Mouse (Mus musculus) liver, adult 2 months (tissue): ENCODE measurements at regions not wholly inside any gene's neighbourhood (a gene's known extent, or its start where the extent isn't known, plus 50 kb on each side); places are given as distances from the start of the nearest gene placed in this dataset.

Source experiments
- DNase-seq: peaks from one replicate; pipeline ENCODE4 v3.0.0-alpha.2; 2011; ENCODE audit warnings: low read depth, low spot score; ENCODE audit errors: extremely low read depth
- H3K27ac ChIP-seq: fragments of 200-500 bp; replicated peaks from 2 replicates; pipeline ENCODE4 v1.5.1; 2012; ENCODE audit warnings: low read depth, mild to moderate bottlenecking, control low read depth, inconsistent platforms, low read length; ENCODE audit not compliant: insufficient read depth
- H3K27me3 ChIP-seq: fragments of 200-500 bp; 2 replicates; pipeline ENCODE4 v1.6.1; 2012; ENCODE audit warnings: mild to moderate bottlenecking, moderate library complexity, low read length, inconsistent platforms; ENCODE audit not compliant: control insufficient read depth, insufficient read depth
- H3K36me3 ChIP-seq: fragments of 200-500 bp; 2 replicates; pipeline ENCODE4 v1.6.1; 2012; ENCODE audit warnings: low read length, inconsistent platforms; ENCODE audit not compliant: control insufficient read depth, insufficient read depth
- H3K4me1 ChIP-seq: fragments of 200-500 bp; 2 replicates; pipeline ENCODE4 v1.6.1; 2011; ENCODE audit warnings: low read length; ENCODE audit not compliant: control insufficient read depth, insufficient read depth
- H3K4me3 ChIP-seq: fragments of 200-500 bp; 2 replicates; pipeline ENCODE4 v1.5.1; 2011; ENCODE audit warnings: low read depth, mild to moderate bottlenecking, control low read depth, low read length, moderate library complexity; ENCODE audit not compliant: insufficient read depth
- H3K79me2 ChIP-seq: fragments of 200-500 bp; 2 replicates; pipeline ENCODE4 v1.6.1; 2012; ENCODE audit warnings: inconsistent platforms, mild to moderate bottlenecking, low read length, moderate library complexity; ENCODE audit not compliant: control insufficient read depth, insufficient read depth
- H3K9ac ChIP-seq: fragments of 200-500 bp; 2 replicates; pipeline ENCODE4 v1.6.1; 2012; ENCODE audit warnings: low read depth, mild to moderate bottlenecking, control low read depth, inconsistent platforms, low read length
- CTCF ChIP-seq: fragments of 200-500 bp; IDR thresholded peaks from 2 replicates; pipeline ENCODE4 v1.5.1; 2011; ENCODE audit warnings: low read depth, low read length, control low read depth
- POLR2A ChIP-seq: fragments of 200-500 bp; IDR thresholded peaks from 2 replicates; pipeline ENCODE4 v1.6.1; 2011; ENCODE audit warnings: low read length, control low read depth; ENCODE audit not compliant: insufficient read depth; ENCODE audit errors: extremely low read depth
- WGBS: fragments of 180-500 bp; shearing (Covaris S2); methylation state at CpG from one replicate; pipeline ENCODE4 v1.1.7; 2018; 5-methylcytosine and 5-hydroxymethylcytosine counted together

DNA sequence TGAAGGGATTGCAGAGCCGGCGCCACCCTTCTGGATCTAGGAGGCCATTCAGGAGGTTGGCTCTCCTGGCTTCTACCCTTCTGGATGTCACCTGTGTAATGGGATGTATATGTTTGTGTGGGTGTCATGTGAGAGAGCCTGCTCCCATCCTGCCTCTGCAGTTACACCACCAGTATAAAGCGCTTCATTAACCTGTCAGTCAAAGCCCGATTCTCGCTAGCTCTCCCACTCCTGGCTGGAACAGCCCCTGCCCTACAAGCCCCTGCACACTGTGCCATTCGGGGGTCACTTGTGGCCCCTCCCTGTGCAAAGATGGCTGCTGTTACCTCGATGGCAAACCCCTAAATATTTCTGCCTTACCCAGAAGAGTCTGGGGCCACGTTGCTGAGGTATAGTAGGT lies 78.5 kb upstream of the Pax2 start:
- WGBS: 59% methylated on average over 8 of the region's 8 CpGs
- Histone ChIP-seq H3K36me3 (no peaks in the 10 kb centered on the region), H3K79me2 (no peaks in the 10 kb centered on the region), H3K27ac (no peak overlapping the region), H3K4me3 (no peak overlapping the region), H3K4me1 (no peaks in the 10 kb centered on the region), H3K27me3 (peaks cover 38% of the 10 kb centered on the region), H3K9ac (no peak overlapping the region)
- DNase-seq: no peak
- TF ChIP-seq CTCF (no peak), POLR2A (no peak)

DNA sequence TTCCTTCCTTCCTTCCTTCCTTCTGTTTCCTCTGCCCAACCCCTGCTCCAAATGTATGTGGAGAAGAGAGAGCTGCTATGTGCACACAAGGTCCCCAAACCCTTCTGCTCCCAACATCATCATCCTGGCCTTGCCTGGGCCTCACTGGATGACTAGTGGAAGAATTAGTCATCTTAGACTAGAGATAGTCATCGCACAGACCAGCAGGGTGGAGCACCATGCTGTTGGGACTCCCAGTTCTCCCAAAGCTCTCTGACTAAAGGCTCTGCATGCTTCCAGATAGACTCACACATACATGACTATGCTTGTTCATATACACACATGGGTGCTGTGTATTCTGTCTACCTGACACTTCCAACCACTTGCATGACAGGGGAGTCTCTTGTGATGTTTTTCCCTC lies 77.2 kb upstream of the Pax2 start:
- Histone ChIP-seq H3K9ac (no peak overlapping the region), H3K4me1 (no peaks in the 10 kb centered on the region), H3K36me3 (no peaks in the 10 kb centered on the region), H3K27ac (no peak overlapping the region), H3K27me3 (peaks cover 41% of the 10 kb centered on the region), H3K4me3 (no peak overlapping the region), H3K79me2 (no peaks in the 10 kb centered on the region)
- TF ChIP-seq POLR2A (no peak), CTCF (no peak)
- no peak for DNase-seq
- WGBS: 63% methylated on average over 1 of the region's 1 CpGs

DNA sequence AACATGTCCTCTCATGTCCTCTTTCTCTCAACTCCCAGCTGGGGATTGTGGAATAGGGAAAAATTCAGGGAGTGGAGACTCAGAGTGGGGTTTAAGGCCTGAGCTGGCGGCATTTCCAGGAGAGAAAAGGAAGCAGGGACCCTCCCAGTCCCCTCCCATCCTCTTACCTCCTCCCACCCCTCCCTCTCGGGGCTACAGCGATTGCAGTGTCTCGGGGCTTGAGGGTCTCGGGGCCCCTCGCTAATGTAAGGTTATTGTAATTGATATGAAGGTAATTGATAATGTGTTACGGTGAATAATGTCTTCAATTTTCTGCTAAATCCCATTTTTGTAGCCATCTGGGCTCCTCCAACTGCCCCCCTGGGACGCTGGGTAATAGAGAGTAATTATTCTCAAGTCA lies 74.2 kb upstream of the Pax2 start:
- Histone ChIP-seq H3K27me3 (peaks cover 25% of the 10 kb centered on the region), H3K36me3 (no peaks in the 10 kb centered on the region)

GRCm38 (mm10) chr19:44683191-44683590 lies 72.7 kb upstream of the Pax2 start:
- TF ChIP-seq POLR2A (no peak), CTCF (no peak)
- no peaks in the 10 kb centered on the region for H3K79me2 ChIP-seq
- no peak overlapping the region for H3K4me3 ChIP-seq
- H3K27ac ChIP-seq: no peak overlapping the region
- H3K27me3 ChIP-seq: peaks cover 21% of the 10 kb centered on the region
- WGBS: 7% methylated on average over 12 of the region's 12 CpGs
- H3K9ac ChIP-seq: no peak overlapping the region
- no peak for DNase-seq
- no peaks in the 10 kb centered on the region for H3K36me3 ChIP-seq
- H3K4me1 ChIP-seq: no peaks in the 10 kb centered on the region

More for the DNA sequence above, 74.2 kb upstream of the Pax2 start:
- no peak overlapping the region for H3K27ac ChIP-seq
- H3K79me2 ChIP-seq: no peaks in the 10 kb centered on the region
- H3K4me1 ChIP-seq: no peaks in the 10 kb centered on the region
- no peak overlapping the region for H3K4me3 ChIP-seq
- no peak overlapping the region for H3K9ac ChIP-seq
- 27% methylated on average over 8 of the region's 8 CpGs for WGBS
- DNase-seq: no peak
- TF ChIP-seq CTCF (no peak), POLR2A (no peak)

- Histone ChIP-seq H3K4me1 (no peaks in the 10 kb centered on the region), H3K9ac (no peak overlapping the region), H3K27me3 (peaks cover 20% of the 10 kb centered on the region), H3K79me2 (no peaks in the 10 kb centered on the region), H3K27ac (no peak overlapping the region), H3K36me3 (no peaks in the 10 kb centered on the region), H3K4me3 (no peak overlapping the region)
- no peak for DNase-seq
- peak; percentile 64 for TF ChIP-seq CTCF
- no peak for TF ChIP-seq POLR2A
- WGBS: 3% methylated on average over 47 of the region's 48 CpGs
Observed at GRCm38 (mm10) chr19:44684061-44684514, 71.8 kb upstream of the Pax2 start.

DNA sequence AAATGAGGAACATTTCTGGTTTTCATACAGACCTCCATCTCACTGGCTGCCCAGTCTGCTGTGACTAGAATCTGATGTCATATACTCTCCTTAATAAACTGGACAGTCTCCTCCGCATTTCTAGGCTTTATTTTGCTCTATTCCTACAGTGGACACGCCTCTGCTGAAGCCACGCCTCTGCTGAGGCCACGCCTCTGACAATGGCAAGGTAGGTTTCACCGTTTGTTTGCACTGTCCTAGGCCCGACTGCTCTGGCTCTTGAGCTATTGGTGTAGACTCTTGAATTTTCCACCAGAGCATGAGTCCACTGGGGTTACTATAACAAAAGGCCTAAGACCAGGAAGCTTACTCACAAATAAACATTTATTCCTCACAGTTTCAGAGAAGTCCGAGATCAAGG lies 69.8 kb upstream of the Pax2 start:
- no peaks in the 10 kb centered on the region for H3K36me3 ChIP-seq
- H3K9ac ChIP-seq: no peak overlapping the region
- H3K79me2 ChIP-seq: no peaks in the 10 kb centered on the region
- no peak overlapping the region for H3K27ac ChIP-seq
- H3K4me1 ChIP-seq: no peaks in the 10 kb centered on the region
- DNase-seq: no peak
- H3K27me3 ChIP-seq: peaks cover 20% of the 10 kb centered on the region
- 27% methylated on average over 7 of the region's 7 CpGs for WGBS
- H3K4me3 ChIP-seq: no peak overlapping the region
- TF ChIP-seq CTCF: no peak
- no peak for TF ChIP-seq POLR2A
